Mouse (Mus musculus) cerebellum, adult 11-12 months (tissue): ENCODE measurements around the gene Eftud2.
A peak's percentile ranks its signal among the peaks of the same experiment; 100 is the strongest.

Experiments
- DNase-seq: peaks from one replicate; pipeline ENCODE4 v3.0.0; 2022

Eftud2 gene

DNA sequence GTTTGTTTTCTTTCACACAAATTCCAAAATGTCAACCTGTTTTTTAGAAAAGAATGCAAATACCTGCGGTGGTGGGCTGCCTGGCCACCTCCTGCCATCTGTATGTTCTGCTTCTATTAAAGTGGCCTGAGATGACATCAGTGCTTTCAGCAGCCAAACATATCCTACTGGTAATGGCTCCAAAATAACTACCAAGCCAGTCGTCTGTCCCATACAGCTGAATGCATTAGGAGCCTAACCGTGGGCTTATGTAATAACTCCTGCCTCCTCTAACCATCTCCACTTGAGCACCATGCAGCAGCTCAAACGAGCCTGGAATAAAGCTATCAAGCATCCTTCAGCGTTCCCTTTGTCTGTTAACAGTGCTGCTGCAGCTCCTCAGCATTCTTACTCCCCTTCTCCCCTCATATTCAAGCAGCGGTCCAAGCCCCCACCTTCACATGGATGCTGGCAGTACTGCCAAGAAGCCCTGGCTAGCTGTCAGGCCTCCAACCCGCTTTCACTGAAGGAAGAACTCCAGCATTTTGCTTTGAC is 5.9 kb downstream of the Eftud2 start:
- peak; percentile 80 for DNase-seq

DNA sequence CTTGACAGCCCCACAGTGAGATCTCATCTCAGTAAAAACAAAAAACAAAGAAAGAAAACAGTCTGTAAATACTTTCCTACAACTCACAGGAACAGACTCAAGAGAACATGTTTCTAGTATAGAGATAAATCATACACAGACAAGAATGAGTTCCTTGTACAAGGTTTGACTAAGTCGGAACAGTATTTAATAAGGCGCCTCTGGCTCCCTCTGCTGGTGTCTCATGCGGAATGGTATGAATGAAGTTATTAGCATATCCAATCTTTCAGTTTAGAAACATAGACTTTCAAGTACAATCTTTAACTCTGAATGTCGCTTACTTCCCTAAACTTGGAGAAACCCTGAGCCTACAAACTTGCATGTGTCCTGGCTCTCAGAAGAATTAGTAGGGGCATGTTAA is 16.5 kb downstream of the Eftud2 start:
- DNase-seq, result no peak

DNA sequence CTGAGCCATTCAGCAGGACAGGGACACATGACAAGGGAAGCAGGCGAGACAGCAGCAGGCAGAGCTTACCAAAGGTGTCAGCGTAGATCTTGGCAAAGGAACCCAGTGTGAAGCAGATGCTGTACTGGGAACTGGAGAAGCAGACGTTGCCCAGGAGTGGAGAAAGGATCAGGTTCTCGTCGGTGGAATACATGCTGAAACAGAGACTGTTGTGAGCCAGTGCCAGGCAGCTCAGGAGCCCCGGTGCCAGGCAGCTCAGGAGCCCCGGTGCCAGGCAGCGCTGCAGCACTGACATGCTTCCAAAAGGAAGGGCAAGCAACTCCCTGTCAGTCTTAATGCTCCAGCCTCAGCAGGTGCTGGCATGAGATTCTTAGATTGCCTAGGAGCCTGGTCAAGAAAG is 20.9 kb downstream of the Eftud2 start:
- DNase-seq, result no peak

DNA sequence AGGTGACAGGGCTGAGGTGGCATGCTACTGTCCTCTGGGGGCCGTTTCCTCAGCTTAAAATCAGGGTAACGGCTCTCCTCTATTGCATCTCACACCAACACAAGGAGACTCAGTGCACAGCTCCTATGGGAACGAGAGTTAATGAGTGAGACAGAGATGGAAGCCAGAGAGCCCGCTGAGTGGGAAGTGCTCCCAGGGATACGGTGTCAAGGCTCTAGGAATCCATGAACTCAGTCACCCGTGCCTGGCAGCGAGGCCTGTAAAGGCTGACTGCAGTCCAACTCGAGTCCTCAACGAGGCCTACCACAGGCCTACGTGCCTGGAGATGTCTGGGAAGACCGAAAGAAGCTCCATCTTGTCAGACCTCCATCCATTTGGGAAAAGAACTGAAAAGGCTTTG is 21.8 kb downstream of the Eftud2 start:
- DNase-seq, result no peak

DNA sequence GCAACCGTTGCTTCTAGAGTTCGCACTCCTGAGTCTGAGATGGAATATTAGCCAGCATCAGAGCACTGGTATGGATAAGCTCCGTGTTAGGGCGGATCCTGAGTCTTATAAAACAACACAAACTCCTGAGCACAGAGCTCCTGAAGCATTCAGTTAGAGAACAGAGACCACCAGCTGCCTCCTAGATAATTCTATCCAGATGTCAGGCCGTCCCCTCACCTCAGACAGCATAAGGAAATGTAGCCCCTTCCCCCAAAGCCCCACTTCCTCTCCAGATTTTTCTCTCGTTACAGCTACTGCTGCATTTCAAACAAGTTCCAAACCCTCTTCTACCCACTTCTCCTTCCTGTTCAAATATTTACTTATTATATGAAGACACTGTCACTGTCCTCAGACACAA is 24.8 kb downstream of the Eftud2 start:
- no peak for DNase-seq

DNA sequence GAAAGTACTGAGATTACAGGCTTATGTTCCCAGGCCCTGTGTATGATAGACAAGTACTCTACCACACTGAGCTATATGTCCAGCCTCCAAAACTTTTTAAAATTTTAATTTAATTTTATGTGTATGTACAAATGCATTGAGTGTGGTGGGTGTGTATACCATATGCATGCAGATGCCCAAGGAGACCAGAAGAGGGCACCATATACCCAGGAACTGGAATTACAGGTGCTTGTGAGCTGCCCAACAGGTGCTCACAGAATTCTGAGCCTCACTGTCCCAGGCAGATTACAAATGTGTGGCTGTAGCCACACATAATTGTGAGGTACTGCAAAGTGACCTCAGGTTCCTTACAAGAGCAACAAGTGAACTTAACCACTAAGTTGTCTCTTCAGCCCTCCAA is 27.0 kb downstream of the Eftud2 start:
- DNase-seq, result no peak

DNA sequence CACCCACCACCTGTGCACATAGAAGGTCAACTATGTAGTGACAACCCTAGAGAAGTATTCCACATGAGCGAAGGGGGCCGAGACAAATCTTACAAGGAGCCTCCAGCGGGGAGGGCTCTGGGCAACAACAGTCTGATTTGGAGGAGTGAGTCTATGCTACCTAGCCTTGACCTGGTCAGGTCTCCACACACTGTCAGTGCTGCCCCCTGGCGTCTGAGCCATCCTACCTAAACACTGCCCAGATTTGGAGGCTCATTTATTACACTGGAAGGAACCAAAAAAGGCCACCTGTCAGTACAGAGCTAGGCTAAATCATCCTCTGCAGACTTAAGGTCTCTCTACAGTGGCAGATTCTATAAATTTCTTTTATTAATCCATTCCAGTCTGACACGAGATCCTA is 28.9 kb downstream of the Eftud2 start:
- DNase-seq, result peak; percentile 48

DNA sequence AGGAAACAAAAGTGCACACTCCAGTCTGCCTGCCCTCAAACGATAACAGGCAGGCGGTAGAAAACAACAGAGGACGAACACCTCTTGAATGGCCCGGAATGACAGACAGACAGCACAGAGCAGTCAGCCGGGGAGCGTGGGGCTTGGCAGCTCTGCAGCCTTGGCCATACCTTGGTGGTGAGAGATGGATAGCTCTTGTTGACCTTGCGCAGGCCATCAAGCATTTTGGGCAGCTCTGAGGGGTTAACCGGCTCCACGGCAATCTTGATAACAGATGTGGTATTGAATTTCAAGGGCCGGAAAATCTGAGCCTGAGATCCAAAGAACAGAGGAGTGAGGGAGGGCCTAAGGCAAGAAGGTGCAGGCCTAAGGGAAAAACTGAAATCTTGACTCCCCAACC is 34.9 kb downstream of the Eftud2 start:
- no peak for DNase-seq

DNA sequence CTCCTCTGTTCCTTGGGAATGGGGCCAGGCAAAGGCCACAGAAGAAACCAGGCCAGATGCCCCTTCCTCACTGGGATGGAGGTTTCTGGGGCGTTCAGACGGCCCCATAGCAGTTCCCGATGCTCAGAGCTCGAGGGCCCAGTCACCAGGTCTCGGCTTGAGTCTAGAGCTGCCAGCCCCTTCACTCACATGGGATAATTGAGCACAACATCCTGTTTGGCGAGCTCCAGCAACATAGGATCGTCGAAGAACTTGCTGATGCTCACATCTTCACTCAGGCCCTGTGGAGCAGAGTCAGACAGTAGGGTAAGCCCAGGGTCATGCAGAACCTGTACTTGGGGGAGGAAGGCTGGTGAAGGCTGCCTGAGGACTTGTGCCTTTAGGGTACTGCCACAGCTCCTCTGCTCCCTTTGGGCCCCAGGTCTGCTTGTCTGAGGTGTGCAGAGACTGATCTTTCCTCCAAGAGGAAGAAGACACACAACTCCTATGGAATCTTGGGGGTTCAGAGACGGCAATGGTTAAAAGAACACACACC is 42.1 kb downstream of the Eftud2 start:
- no peak for DNase-seq

DNA sequence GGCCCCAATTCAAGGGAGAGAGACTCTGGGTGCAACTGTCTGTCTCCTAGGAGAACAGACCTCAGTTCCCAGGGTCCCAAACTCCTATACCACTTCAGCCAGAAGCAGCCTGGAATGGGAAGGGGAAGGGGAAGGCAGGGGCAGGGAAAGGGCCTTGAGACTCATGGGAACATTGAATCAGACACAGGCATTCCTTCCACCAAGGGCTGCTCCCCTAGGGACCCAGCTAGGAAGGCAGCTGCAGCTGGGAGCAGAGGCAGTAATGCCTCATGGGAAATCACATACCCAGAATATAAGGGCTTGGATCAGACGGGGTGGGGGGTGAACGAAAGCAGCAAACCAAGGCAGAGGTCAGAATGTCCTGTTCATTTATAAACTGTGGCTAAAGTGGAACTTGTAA is 42.7 kb downstream of the Eftud2 start:
- no peak for DNase-seq

DNA sequence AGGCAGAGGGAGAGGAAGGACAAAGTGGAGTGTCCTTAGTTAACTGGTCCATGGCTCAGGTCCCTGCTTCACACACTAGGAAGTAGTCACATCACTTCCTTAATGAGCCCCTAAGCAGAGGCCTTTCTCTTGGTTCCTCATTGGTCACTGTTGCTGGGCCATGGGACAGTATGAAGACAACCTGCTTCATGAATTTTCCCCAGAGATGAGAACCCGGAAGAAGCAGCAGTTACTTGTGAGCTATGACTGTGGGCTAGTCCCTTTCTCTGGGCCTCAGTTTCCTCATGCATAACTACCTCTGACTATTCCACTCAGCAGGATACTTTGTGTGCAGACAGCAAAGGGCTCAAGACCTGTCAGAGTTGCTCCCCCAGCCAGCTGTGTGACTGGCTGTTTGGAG is 43.4 kb downstream of the Eftud2 start:
- DNase-seq, result no peak

DNA sequence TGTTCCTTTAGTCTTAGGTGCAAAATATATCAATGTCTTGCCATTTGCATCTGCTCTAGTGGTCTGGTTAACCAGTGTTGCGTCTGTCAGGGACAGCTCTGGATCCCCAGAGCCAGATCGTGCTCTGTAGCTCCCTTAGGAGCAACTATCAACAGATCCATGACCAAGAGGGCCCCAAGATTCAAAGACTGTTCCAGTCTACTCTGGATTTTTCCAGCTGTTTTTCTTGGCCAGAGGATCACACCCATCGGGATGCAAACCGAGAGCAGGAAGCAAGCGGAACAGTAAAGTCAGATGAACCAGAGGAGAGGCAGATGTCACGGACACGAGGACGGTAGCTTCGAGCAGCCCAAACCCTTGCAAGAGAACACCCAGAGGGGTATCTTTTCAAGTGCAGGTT is 44.6 kb downstream of the Eftud2 start:
- DNase-seq, result no peak

DNA sequence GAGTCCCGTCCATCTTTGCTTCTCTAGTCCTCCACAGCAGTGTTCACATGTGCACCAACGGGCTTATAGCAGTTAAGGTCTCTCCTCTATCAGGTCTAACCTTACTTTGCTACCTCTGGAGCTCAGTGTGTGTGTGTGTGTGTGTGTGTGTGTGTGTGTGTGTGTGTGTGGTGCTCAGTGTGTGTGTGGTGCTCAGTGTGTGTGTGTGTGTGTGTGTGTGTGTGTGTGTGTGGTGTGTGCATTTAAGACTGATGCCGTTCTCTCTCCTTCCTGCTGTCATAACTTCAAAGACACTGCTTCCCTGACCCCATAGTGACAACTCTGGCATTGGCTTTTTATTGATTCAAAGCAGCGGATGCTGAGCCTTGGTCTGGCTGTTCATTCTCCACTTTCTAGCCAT is 45.2 kb downstream of the Eftud2 start, which contains the start of gene Higd1b:
Gene Higd1b, plus strand, starts transcription at position 301 of the 400 bp plus-strand sequence.
- no peak for DNase-seq

DNA sequence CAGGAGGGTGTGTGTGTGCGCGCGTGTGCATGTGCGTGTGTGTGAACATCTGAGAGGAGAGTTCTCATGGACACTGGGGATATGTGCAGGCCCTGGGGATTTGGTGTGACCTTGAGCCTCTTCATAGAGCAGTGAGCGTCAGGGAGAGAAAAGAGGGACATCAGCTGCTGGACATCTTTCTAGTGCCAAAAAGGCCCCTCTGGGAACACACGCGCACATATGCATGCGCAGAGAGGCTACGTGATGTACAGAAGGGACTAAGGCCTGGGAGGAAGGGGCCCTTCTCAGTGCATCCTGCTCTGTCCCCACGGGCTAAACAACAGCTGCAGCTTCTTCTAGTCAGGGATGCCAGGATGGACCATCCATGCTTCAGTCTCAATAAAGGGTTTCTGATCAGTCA is 46.6 kb downstream of the Eftud2 start:
- DNase-seq, result no peak

DNA sequence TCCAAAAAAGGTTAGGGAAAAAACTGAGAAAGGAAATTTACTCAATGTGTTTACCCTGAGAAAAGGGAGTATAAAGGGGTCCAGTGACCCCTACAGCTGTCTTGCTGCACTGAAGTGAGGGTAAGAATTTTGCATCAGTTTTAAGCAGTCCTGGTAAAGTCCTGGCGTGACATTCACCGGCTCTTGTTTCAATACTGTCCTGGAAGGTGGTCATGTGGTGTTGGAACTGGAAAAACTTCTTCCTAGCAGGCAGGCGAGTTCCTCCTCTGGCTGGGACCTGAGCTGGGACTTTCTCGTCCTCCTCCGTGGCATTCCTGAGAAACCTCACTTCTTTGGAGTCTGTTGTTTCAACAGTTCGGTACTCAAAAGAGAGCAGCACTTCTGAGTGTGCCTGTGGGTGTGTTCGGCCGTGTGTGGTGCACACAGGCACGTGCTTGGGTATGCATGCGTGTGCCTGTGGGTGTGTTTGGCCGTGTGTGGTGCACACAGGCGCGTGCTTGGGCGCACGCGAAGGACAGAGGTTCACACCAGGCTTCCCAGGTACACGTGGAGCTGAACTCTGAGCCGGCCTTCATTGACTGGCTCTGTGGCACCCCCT is 48.0 kb downstream of the Eftud2 start:
- no peak for DNase-seq

DNA sequence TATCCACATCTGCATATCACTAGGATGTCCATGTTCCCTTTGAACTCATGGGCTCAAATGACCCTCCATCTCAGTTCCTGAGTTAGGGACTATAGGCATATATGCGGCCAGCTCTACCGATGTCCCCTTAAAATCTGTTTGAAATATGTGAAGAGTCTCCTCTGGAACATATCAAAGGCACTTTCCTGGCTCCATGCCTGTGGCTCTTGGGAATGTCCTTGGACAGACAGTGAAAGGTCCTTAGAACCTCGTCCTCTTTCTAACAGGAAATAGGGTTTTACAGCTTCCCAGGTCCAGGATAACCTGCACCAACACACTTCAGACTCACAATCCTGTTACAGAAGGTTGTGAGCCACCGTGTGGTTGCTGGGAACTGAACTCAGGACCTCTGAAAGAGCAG is 50.5 kb downstream of the Eftud2 start:
- DNase-seq, result no peak

DNA sequence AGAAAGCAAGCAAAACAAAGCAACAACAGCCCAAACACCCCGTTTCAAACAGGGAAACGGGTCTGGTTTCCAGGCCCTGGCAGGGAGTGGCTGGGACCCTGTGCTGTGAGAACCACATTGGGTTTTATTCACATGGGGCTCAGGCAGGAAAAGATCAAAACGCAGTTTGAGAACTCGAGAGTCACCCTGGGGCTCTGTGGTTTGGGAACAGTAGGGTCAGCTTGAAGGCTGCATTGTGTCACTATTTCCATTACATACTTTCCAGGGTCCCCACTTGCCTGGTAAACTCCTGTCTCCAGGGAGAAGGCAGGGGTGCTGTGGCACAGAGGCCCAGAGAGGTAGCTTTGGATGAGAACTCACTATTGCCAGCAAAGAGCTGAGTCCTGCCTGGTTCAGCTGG is 53.7 kb downstream of the Eftud2 start:
- DNase-seq, result no peak

DNA sequence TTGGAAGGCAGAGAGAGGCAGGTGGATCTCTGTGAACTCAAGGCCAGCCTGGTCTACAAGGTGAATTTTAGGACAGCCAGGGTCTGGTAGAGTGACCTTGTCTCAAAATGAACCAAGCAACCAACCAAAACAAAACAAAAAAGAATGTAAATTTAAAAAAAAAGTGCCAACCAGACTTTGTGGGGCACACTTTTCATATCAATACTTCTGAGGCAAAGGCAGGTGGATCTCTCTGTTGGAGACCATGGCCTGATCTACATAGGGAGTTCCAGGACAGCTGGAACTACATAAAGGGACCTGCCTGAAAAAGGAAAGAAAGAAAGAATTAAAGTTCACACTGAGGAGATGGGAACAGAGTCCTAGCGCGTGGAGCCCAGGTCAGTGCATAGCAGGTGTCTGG is 54.3 kb downstream of the Eftud2 start:
- no peak for DNase-seq

DNA sequence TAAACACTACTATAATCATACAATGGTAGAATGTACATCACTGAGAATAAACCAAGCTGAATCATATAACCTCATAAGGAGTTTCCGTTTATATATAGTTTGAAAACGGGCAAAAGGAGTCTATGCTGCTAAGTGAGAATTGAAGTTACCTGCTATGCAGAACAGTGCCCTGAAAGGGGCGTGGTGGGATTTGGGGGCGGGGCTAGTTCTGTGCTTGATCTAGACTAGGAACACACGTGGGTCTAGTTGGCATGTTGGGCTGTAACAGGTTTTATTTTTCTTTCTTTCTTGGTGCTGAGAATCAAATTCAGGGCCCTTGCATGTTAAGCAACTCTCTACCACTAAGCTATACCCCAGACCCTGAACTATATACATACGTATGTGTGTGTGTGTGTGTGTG is 59.6 kb downstream of the Eftud2 start:
- DNase-seq, result no peak

DNA sequence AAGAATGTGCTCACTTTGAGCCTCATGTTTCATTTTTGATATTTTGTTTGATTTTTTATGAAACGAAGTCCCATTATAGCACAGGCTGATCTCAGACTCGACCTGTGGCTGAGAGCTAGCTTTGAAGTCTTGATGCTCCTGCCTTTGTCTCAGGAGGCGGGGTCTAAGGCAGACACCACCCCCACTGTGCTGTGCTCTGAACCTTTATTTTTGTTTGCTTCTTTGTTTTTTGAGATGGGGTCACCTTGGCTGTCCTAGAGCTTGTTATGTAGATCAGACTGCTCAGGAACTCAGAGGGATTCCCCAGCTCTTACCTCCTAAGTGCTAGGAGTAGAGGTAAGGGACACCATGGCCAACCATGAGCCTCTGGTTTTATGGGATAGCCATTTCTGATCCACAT is 60.4 kb downstream of the Eftud2 start:
- no peak for DNase-seq

DNA sequence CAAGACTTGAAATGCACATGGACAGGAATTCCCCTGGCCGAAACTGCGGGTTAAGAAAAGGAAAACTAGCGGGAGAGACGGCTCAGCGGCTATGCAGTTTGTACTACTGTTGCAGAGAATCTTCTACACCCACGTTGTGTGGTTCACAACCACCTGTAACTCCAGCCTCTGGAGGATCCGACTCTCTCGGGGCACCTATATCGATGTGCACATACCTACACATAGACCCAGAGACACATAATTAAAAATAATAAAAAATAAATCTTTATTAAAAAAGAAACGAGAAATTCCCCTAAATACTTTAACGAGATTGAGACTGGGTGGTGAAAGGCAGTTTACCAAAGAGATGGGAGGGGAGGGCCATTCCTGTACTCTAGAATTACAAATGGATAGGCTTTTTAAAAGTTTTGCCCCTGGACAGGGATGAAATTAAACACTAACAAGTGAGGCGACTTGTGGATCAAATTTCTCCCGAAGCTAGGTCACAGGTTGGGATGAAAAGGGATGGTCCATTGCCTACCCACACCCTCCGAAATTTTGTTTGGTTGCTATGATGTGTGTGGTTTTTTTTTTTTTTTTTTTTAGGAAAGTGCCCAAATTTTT is 60.9 kb downstream of the Eftud2 start:
- DNase-seq, result no peak

DNA sequence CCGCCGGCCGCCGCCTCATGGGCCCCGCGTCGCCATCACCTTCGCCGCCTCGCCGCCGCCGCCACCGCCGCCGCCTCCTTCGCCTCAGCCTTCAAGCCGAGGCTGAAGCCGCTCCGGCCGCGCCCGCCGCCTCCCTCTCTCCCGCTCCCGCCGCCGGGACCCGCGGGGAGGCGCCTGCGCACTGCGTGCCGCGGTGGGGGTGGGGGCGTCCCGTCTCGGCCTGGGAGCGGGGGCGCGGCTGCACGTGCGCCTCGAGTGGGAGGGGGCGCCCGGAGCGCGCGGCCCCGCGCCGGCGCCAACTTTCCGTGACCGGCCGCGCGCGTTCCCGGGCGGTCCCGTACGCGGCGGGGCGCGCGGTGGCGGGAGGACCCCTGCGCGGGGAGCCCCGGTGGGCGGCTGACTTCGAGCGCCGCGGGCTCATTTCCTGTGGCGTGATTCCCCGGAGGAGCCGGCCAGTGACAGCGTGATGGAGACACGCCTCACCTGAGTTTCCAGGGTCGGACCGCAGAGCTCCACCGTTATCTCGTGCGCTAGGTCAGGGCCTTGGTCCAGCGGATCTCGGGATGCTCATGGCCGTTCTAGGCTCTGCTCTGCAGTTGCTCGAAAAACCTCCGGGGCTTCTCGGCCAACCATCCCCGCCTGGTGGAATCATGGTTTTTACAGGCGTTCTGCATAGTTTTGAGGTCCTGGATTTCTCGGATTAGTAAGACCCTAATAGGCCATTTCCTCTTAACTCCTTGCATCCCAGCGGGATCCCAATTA is 61.6 kb downstream of the Eftud2 start, which contains the start of gene Gjc1:
Gene Gjc1, minus strand, starts transcription at position 680 of the 762 bp plus-strand sequence.
- peak; percentile 26 for DNase-seq

DNA sequence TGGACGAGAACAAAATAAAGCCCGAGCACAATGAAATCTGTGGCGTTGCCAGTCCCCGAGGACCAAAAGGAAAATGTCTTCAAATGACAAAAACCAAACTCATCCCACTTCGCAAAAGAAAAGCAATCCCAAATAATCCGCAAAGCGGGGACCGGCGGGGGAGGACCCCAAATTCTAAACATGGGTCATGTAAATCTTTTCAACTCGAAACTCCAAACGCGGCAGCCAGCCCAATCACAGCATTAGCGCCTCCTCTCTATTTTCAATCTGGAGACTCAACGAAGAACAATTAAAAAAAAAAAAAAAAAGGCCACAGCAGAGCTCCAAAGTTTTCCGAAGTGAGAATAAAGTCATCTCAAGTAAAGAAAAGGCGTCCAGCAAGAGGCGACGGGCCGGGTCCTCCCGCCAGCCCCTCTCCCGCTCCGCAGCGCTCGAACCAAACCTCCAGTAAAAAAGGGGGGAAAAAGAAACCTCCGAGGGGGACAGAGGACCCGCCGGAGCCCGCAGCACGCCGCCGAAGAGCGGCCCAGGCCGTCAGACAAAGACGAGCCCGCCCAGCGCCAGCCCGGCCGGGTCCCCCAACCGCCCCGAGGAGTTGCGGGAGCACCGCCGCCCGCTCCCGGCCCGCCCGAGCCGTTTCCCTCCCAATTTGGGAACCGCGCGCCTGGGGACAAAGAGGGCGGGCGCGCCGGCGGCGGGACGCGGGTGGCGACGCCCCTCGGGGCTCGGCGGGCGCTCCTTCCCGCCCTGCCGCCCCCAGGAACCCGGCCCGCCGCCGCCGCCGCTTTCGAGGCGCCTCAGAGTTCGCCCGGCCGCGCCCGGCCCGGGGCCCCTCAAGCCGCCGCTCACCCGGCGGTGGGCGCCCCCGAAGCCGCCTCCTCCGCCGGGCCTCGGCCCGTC is 62.4 kb downstream of the Eftud2 start:
- DNase-seq, result no peak
